Comparison of ENCODE assay signal across 8 mouse cellular contexts in the genomic region with DNA sequence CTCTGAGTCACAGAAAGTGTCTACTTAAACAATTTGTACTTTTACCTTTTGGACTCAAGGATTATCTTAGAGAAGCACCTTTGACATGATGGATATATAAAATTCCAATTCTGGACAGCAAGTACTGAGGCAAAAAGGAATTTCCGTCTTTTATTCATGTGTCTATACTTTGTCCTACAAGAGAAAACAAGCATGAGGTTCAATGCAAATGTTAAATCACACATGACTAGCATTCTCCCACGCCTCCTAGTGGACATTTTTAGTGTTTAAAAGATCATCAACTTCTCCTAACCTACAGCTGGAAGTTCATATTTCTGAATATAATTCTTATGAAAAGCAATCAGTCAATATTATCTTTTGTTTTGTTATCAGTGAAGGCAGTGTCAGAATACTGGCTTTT. TPM values are rescaled to one million over a fixed set of nuclear protein-coding genes. Genes with fewer than 3 reads are reported as not detected.
DNase-seq lines count a peak whose midpoint lies in the region; ATAC-seq and TF ChIP-seq lines count a peak whose summit lies in the region.

No protein-coding gene starts in this region.

- DNase-seq in gastrocnemius, adult 18-20 months (ENCODE audit: low spot score): peak; percentile 14
- no peak for DNase-seq in gastrocnemius, postnatal 10 days
- DNase-seq in lung, embryonic 14.5 days: peak; percentile 87
- DNase-seq in lung, postnatal 4 days: no peak
- DNase-seq in brain, adult 2 months (ENCODE audit: low read depth, low spot score): peak; percentile 67
- DNase-seq in naive thymus-derived CD4-positive, alpha-beta T cell, adult 2 months (ENCODE audit: low read depth): peak; percentile 68
- no peak for DNase-seq in ovary, postnatal 14 days (ENCODE audit: low spot score)

- no peak overlapping the region for H3K4me2 ChIP-seq in lung, embryonic 14.5 days
- no peak overlapping the region for H3K4me2 ChIP-seq in heart, embryonic 11.5 days

- H3K27me3 ChIP-seq in lung, embryonic 14.5 days (ENCODE audit: insufficient read depth, low read length): no peaks in the 10 kb centered on the region
- H3K27me3 ChIP-seq in heart, embryonic 11.5 days (ENCODE audit: control insufficient read depth, insufficient read depth, low read length): no peaks in the 10 kb centered on the region

- ATAC-seq in lung, embryonic 14.5 days (ENCODE audit: insufficient read depth): no peak
- ATAC-seq in heart, embryonic 11.5 days (replicated peaks; ENCODE audit: insufficient number of reproducible peaks, low FRiP score, low TSS enrichment): no peak

- no peaks in the 10 kb centered on the region for H3K9me3 ChIP-seq in lung, embryonic 14.5 days (ENCODE audit: low read depth, low read length)
- no peaks in the 10 kb centered on the region for H3K9me3 ChIP-seq in heart, embryonic 11.5 days (replicated peaks; ENCODE audit: control insufficient read depth, low read length)

- no peak overlapping the region for H3K4me3 ChIP-seq in lung, embryonic 14.5 days (ENCODE audit: low read depth, low read length)
- no peak overlapping the region for H3K4me3 ChIP-seq in heart, embryonic 11.5 days (ENCODE audit: low read depth, low read length)

- peaks cover 10% of the 10 kb centered on the region; the same call in 1 of the 2 replicates for H3K36me3 ChIP-seq in lung, embryonic 14.5 days (ENCODE audit: insufficient read depth)
- peaks cover 4% of the 10 kb centered on the region; the same call in 1 of the 2 replicates for H3K36me3 ChIP-seq in heart, embryonic 11.5 days (ENCODE audit: control insufficient read depth, insufficient read depth, low read length)

- no peak overlapping the region for H3K27ac ChIP-seq in lung, embryonic 14.5 days (ENCODE audit: low read depth)
- no peak overlapping the region for H3K27ac ChIP-seq in heart, embryonic 11.5 days (ENCODE audit: low read depth, low read length)

- H3K4me1 ChIP-seq in lung, embryonic 14.5 days (ENCODE audit: insufficient read depth): no peaks in the 10 kb centered on the region
- H3K4me1 ChIP-seq in heart, embryonic 11.5 days (ENCODE audit: control insufficient read depth, insufficient read depth, low read length): no peaks in the 10 kb centered on the region

- H3K9ac ChIP-seq in lung, embryonic 14.5 days: no peak overlapping the region
- no peak overlapping the region for H3K9ac ChIP-seq in heart, embryonic 11.5 days (ENCODE audit: low read depth, low read length)

- peak; percentile 74 for TF ChIP-seq CTCF in lung, embryonic 14.5 days (IDR thresholded peaks at IDR 0.05; ENCODE audit: low read depth)

- WGBS in lung, embryonic 14.5 days: 19% methylated on average over 2 of the region's 2 CpGs
- 51% methylated on average over 2 of the region's 2 CpGs for WGBS in heart, embryonic 11.5 days (ENCODE audit: insufficient replicate concordance)

RNA-seq across cellular contexts. Expression of a gene that starts 7.5 kb away (rescaled TPM):
- under 1 TPM in 1 of 2 experiments, not detected in 1; 0.07 TPM for total RNA-seq in gastrocnemius, adult 18-20 months (2021)
- total RNA-seq in gastrocnemius, postnatal 10 days (2021): 1 to 10 TPM in 1 of 2 experiments, under 1 TPM in 1; 0.82 to 1.4 TPM
- 20.7 and 22.2 TPM in 2 replicates for polyA plus RNA-seq in lung, embryonic 14.5 days (2014; fragmentation: Nextera tagmentation; extraction: Ambion mirVana)
- 11.3 and 11.7 TPM in 2 replicates for polyA plus RNA-seq in heart, embryonic 11.5 days (2014; fragmentation: Nextera tagmentation; extraction: Ambion mirVana)

RNA-seq across cellular contexts. Expression of a gene that starts 7.7 kb away (rescaled TPM):
- 1 to 10 TPM; 2.7 to 3.2 TPM for total RNA-seq in gastrocnemius, adult 18-20 months (2021)
- total RNA-seq in gastrocnemius, postnatal 10 days (2021): 10 to 100 TPM; 22.4 to 30.9 TPM
- 42.2 and 44.2 TPM in 2 replicates for polyA plus RNA-seq in lung, embryonic 14.5 days (2014; fragmentation: Nextera tagmentation; extraction: Ambion mirVana)
- 17.5 and 18.2 TPM in 2 replicates for polyA plus RNA-seq in heart, embryonic 11.5 days (2014; fragmentation: Nextera tagmentation; extraction: Ambion mirVana)

Comparison
In these comparisons a context has a peak if more than half of its experiments do, and no peak if none do; other contexts are left out.
1. DNase-seq: peak in gastrocnemius, adult 18-20 months (single experiment), lung, embryonic 14.5 days (single experiment), brain, adult 2 months (single experiment) and naive thymus-derived CD4-positive, alpha-beta T cell, adult 2 months (single experiment); none in gastrocnemius, postnatal 10 days (single experiment), lung, postnatal 4 days (0 of 2) and ovary, postnatal 14 days (single experiment).
2. RNA of a gene that starts 7.7 kb away (total RNA-seq): 22.4 to 30.9 TPM in gastrocnemius, postnatal 10 days; 2.7 to 3.2 TPM in gastrocnemius, adult 18-20 months; every median in the first group is over 4 times any median in the second.